Mouse (Mus musculus): ENCODE data around the gene Wfikkn2. TPM values are rescaled to one million over a fixed set of nuclear protein-coding genes. Genes with fewer than 3 reads are reported as not detected.
"Not testable (repeated sequence)": the region's sequence is repeated elsewhere in the genome, so short reads cannot be mapped to it uniquely, and the experiment has no call there.

The Wfikkn2 gene
- polyA plus RNA-seq, 1 experiment, result 0.75 TPM

- no peak overlapping the region for H3K27ac ChIP-seq (ENCODE audit: insufficient read depth, low read length)
- WGBS, result 87% methylated on average over 7 of the region's 7 CpGs
- H3K4me1 ChIP-seq (ENCODE audit: control insufficient read depth, insufficient read depth, low read length), result no peaks in the 10 kb centered on the region; the same call in 1 of the 2 replicates
- DNase-seq, result no peak
- no peaks in the 10 kb centered on the region for H3K27me3 ChIP-seq (ENCODE audit: control insufficient read depth, insufficient read depth, low read length)
- H3K4me3 ChIP-seq (replicated peaks; ENCODE audit: insufficient read depth, low read depth, low read length), result no peak overlapping the region
- TF ChIP-seq POLR2A (IDR thresholded peaks at IDR 0.05; ENCODE audit: borderline replicate concordance, insufficient read depth, low read length), result no peak
- no peak for TF ChIP-seq CTCF (IDR thresholded peaks at IDR 0.05; ENCODE audit: borderline replicate concordance, insufficient read depth, low read depth, low read length)
These were observed 24.1 kb upstream of the Wfikkn2 start for GRCm38 (mm10) chr11:94269906-94270305.

- Histone ChIP-seq H3K27ac (ENCODE audit: insufficient read depth, low read length) (no peak overlapping the region), H3K27me3 (ENCODE audit: control insufficient read depth, insufficient read depth, low read length) (no peaks in the 10 kb centered on the region), H3K4me3 (replicated peaks; ENCODE audit: insufficient read depth, low read depth, low read length) (no peak overlapping the region), H3K4me1 (ENCODE audit: control insufficient read depth, insufficient read depth, low read length) (no peaks in the 10 kb centered on the region; the same call in 1 of the 2 replicates)
- DNase-seq, result no peak
- TF ChIP-seq POLR2A (IDR thresholded peaks at IDR 0.05; ENCODE audit: borderline replicate concordance, insufficient read depth, low read length), result no peak
- TF ChIP-seq CTCF (IDR thresholded peaks at IDR 0.05; ENCODE audit: borderline replicate concordance, insufficient read depth, low read depth, low read length), result no peak
These were observed 23.0 kb upstream of the Wfikkn2 start for GRCm38 (mm10) chr11:94268761-94269160.

- H3K4me1 ChIP-seq (ENCODE audit: control insufficient read depth, insufficient read depth, low read length); H3K27ac ChIP-seq (ENCODE audit: insufficient read depth, low read length); H3K4me3 ChIP-seq (replicated peaks; ENCODE audit: insufficient read depth, low read depth, low read length); H3K27me3 ChIP-seq (ENCODE audit: control insufficient read depth, insufficient read depth, low read length); DNase-seq: not testable (repeated sequence)
- 88% methylated on average over 3 of the region's 3 CpGs for WGBS
These were observed 20.4 kb upstream of the Wfikkn2 start for GRCm38 (mm10) chr11:94266155-94266554.

- DNase-seq, result peak; percentile 70 to 73
- Histone ChIP-seq H3K4me1 (ENCODE audit: control insufficient read depth, insufficient read depth, low read length) (no peaks in the 10 kb centered on the region; the same call in 1 of the 2 replicates), H3K27ac (ENCODE audit: insufficient read depth, low read length) (0 out of 2 replicates have a peak overlapping the region, but pooled peaks have one; percentile 22), H3K27me3 (ENCODE audit: control insufficient read depth, insufficient read depth, low read length) (no peaks in the 10 kb centered on the region), H3K4me3 (replicated peaks; ENCODE audit: insufficient read depth, low read depth, low read length) (peak overlapping the region; percentile 61)
- TF ChIP-seq POLR2A (IDR thresholded peaks at IDR 0.05; ENCODE audit: borderline replicate concordance, insufficient read depth, low read length) (no peak), CTCF (IDR thresholded peaks at IDR 0.05; ENCODE audit: borderline replicate concordance, insufficient read depth, low read depth, low read length) (peak; percentile 47; the same call in 1 of the 2 replicates)
- 2% methylated on average over 18 of the region's 18 CpGs for WGBS
These were observed 19.5 kb upstream of the Wfikkn2 start for GRCm38 (mm10) chr11:94265134-94265785.

GRCm38 (mm10) chr11:94261585-94262370, 16.0 kb upstream of the Wfikkn2 start:
- no peaks in the 10 kb centered on the region; the same call in 1 of the 2 replicates for H3K4me1 ChIP-seq (ENCODE audit: control insufficient read depth, insufficient read depth, low read length)
- TF ChIP-seq CTCF (IDR thresholded peaks at IDR 0.05; ENCODE audit: borderline replicate concordance, insufficient read depth, low read depth, low read length), result no peak
- no peak for TF ChIP-seq POLR2A (IDR thresholded peaks at IDR 0.05; ENCODE audit: borderline replicate concordance, insufficient read depth, low read length)
- 62% methylated on average over 6 of the region's 6 CpGs for WGBS
- DNase-seq, result no peak
- no peaks in the 10 kb centered on the region for H3K27me3 ChIP-seq (ENCODE audit: control insufficient read depth, insufficient read depth, low read length)
- no peak overlapping the region for H3K4me3 ChIP-seq (replicated peaks; ENCODE audit: insufficient read depth, low read depth, low read length)
- no peak overlapping the region for H3K27ac ChIP-seq (ENCODE audit: insufficient read depth, low read length)

GRCm38 (mm10) chr11:94259814-94260213, 14.0 kb upstream of the Wfikkn2 start:
- Histone ChIP-seq H3K4me1 (ENCODE audit: control insufficient read depth, insufficient read depth, low read length) (no peaks in the 10 kb centered on the region; the same call in 1 of the 2 replicates), H3K27ac (ENCODE audit: insufficient read depth, low read length) (no peak overlapping the region), H3K27me3 (ENCODE audit: control insufficient read depth, insufficient read depth, low read length) (no peaks in the 10 kb centered on the region), H3K4me3 (replicated peaks; ENCODE audit: insufficient read depth, low read depth, low read length) (no peak overlapping the region)
- WGBS, result 79% methylated on average over 4 of the region's 4 CpGs
- TF ChIP-seq POLR2A (IDR thresholded peaks at IDR 0.05; ENCODE audit: borderline replicate concordance, insufficient read depth, low read length) (no peak), CTCF (IDR thresholded peaks at IDR 0.05; ENCODE audit: borderline replicate concordance, insufficient read depth, low read depth, low read length) (no peak)
- DNase-seq, result no peak

GRCm38 (mm10) chr11:94257987-94258386, 12.2 kb upstream of the Wfikkn2 start:
- DNase-seq, result no peak
- Histone ChIP-seq H3K4me1 (ENCODE audit: control insufficient read depth, insufficient read depth, low read length) (no peaks in the 10 kb centered on the region), H3K4me3 (replicated peaks; ENCODE audit: insufficient read depth, low read depth, low read length) (no peak overlapping the region), H3K27me3 (ENCODE audit: control insufficient read depth, insufficient read depth, low read length) (no peaks in the 10 kb centered on the region), H3K27ac (ENCODE audit: insufficient read depth, low read length) (no peak overlapping the region)
- WGBS, result 15% methylated on average over 14 of the region's 14 CpGs
- TF ChIP-seq CTCF (IDR thresholded peaks at IDR 0.05; ENCODE audit: borderline replicate concordance, insufficient read depth, low read depth, low read length) (no peak), POLR2A (IDR thresholded peaks at IDR 0.05; ENCODE audit: borderline replicate concordance, insufficient read depth, low read length) (no peak)

GRCm38 (mm10) chr11:94255733-94256132, 9.9 kb upstream of the Wfikkn2 start:
- no peaks in the 10 kb centered on the region for H3K27me3 ChIP-seq (ENCODE audit: control insufficient read depth, insufficient read depth, low read length)
- H3K4me3 ChIP-seq (replicated peaks; ENCODE audit: insufficient read depth, low read depth, low read length), result no peak overlapping the region
- no peak for DNase-seq
- H3K27ac ChIP-seq (ENCODE audit: insufficient read depth, low read length), result no peak overlapping the region
- 66% methylated on average over 5 of the region's 5 CpGs for WGBS
- no peak for TF ChIP-seq POLR2A (IDR thresholded peaks at IDR 0.05; ENCODE audit: borderline replicate concordance, insufficient read depth, low read length)
- no peak for TF ChIP-seq CTCF (IDR thresholded peaks at IDR 0.05; ENCODE audit: borderline replicate concordance, insufficient read depth, low read depth, low read length)
- no peaks in the 10 kb centered on the region for H3K4me1 ChIP-seq (ENCODE audit: control insufficient read depth, insufficient read depth, low read length)

Measured in cerebellum, adult 2 months (tissue).